Mouse (Mus musculus) limb, embryonic 15.5 days (tissue): ENCODE results near the gene Akr1b8. TPM values are rescaled to one million over a fixed set of nuclear protein-coding genes. Genes with fewer than 3 reads are reported as not detected.
"Not testable (repeated sequence)": the region's sequence is repeated elsewhere in the genome, so short reads cannot be mapped to it uniquely, and the experiment has no call there.

Experiments used
- ATAC-seq: fragments of 200-750 bp; cut with Nextera tagmentation; 2 replicates; pipeline ENCODE4 v1.8.0; 2017; ENCODE audit warnings: low read depth, moderate TSS enrichment; ENCODE audit not compliant: insufficient number of reproducible peaks, low FRiP score, low TSS enrichment
- H3K27ac ChIP-seq: fragments of 300-500 bp; sonication (generic); 2 replicates; pipeline ENCODE4 v1.5.1; 2015; ENCODE audit warnings: moderate library complexity, mild to moderate bottlenecking, inconsistent platforms
- H3K27me3 ChIP-seq: fragments of 300-500 bp; sonication (generic); 2 replicates; pipeline ENCODE4 v1.6.1; 2015; ENCODE audit warnings: inconsistent platforms
- H3K36me3 ChIP-seq: fragments of 300-500 bp; sonication (generic); 2 replicates; pipeline ENCODE4 v1.6.1; 2015; ENCODE audit warnings: inconsistent platforms
- H3K4me1 ChIP-seq: fragments of 300-500 bp; sonication (generic); 2 replicates; pipeline ENCODE4 v1.6.1; 2015; ENCODE audit warnings: inconsistent platforms
- H3K4me2 ChIP-seq: fragments of 300-500 bp; sonication (generic); 2 replicates; pipeline ENCODE4 v1.6.1; 2015; ENCODE audit warnings: mild to moderate bottlenecking, inconsistent platforms
- H3K4me3 ChIP-seq: fragments of 300-500 bp; sonication (generic); 2 replicates; pipeline ENCODE4 v1.5.1; 2015; ENCODE audit warnings: mild to moderate bottlenecking, inconsistent platforms
- H3K9ac ChIP-seq: fragments of 300-500 bp; sonication (generic); 2 replicates; pipeline ENCODE4 v1.6.1; 2015; ENCODE audit warnings: inconsistent platforms
- H3K9me3 ChIP-seq: fragments of 300-500 bp; sonication (generic); 2 replicates; pipeline ENCODE4 v1.6.1; 2016; ENCODE audit warnings: inconsistent platforms
- WGBS: fragments of 180-500 bp; shearing (Covaris S2); methylation state at CpG from one replicate; pipeline ENCODE4 v1.1.7; 2015; 5-methylcytosine and 5-hydroxymethylcytosine counted together
- polyA plus RNA-seq: library from polyadenylated mRNA; unstranded; fragments of >200 nt; fragmentation: Nextera tagmentation; extraction: Ambion mirVana; gene quantifications from 2 replicates; pipeline ENCODE4 v1.2.1, GENCODE M21; 2015

Akr1b8 gene
- polyA plus RNA-seq, 1 experiment from 2014 or later, result 5.7 TPM

- Histone ChIP-seq H3K27ac (no peak overlapping the region), H3K4me3 (no peak overlapping the region), H3K27me3 (no peaks in the 10 kb centered on the region), H3K9me3 (no peaks in the 10 kb centered on the region), H3K4me2 (no peak overlapping the region), H3K9ac (no peak overlapping the region), H3K4me1 (no peaks in the 10 kb centered on the region), H3K36me3 (no peaks in the 10 kb centered on the region)
- WGBS, result 85% methylated on average over 5 of the region's 5 CpGs
- no peak for ATAC-seq
These were observed 22.5 kb upstream of the Akr1b8 start for GRCm38 (mm10) chr6:34331379-34331778.

DNA sequence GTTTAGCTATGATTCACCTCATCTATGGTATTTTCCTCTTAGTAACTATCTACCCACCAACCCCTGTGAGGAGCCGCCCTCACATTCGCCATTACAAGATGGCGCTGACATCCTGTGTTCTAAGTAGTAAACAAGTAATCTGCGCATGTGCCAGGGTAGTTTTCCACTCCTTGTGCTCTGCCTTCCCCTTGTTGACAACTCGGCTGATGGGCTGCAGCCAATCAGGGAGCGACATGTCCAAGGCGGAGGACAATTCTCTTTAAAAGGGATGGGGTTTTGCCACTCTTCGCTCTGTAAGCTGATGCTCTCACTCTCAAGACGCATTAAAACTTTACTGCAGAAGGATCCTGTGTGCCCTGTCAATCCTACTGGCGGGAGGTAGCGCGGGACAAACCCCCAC, 22.1 kb upstream of the Akr1b8 start:
- not testable (repeated sequence) for H3K27ac ChIP-seq, H3K27me3 ChIP-seq, H3K9ac ChIP-seq, H3K4me2 ChIP-seq, H3K4me1 ChIP-seq, ATAC-seq, H3K36me3 ChIP-seq, H3K9me3 ChIP-seq, H3K4me3 ChIP-seq
- WGBS, result 80% methylated on average over 12 of the region's 12 CpGs

DNA sequence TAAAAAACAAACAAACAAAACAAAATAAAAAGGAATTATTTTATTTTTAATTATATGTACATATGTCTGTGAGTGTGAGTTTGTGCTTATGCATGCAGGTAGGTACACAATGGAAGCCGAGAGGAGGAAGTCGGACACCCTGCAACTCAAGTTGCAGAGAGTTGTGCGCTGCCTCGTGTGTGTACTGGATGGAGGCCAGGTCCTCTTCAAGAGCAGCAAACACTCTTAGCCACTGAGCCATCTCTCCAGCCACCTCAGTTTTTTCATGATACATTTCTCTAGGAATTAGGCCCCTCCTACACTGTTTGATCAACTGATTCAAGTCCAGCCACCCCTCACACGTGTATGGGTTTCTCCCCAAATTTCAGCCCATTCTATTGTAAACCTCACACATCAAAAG, 19.2 kb upstream of the Akr1b8 start:
- no peak overlapping the region for H3K4me3 ChIP-seq
- ATAC-seq, result no peak
- H3K9ac ChIP-seq, result no peak overlapping the region
- no peak overlapping the region for H3K4me2 ChIP-seq
- 82% methylated on average over 5 of the region's 5 CpGs for whole genome bisulfite sequencing
- no peaks in the 10 kb centered on the region for H3K4me1 ChIP-seq
- H3K27me3 ChIP-seq, result no peaks in the 10 kb centered on the region
- H3K36me3 ChIP-seq, result no peaks in the 10 kb centered on the region
- no peaks in the 10 kb centered on the region for H3K9me3 ChIP-seq
- no peak overlapping the region for H3K27ac ChIP-seq

DNA sequence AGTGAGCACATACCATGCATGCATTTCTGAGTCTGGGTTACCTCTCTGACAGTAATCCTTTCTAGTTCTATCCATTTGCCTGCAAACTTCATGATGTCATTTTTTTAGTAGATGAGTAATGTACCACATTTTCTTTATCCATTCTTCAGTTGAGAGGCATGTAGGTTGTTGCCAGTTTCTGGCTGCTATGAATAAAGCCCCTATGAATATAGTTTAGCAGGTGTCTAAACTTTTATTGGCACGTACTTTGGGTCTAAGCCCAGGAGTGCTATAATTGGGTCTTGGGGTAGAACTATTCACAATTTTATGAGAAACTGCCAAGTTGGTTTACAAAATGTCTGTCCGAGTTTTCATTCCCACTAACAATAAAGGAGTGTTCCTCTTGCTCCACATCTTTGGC, 16.1 kb upstream of the Akr1b8 start:
- no peaks in the 10 kb centered on the region for H3K27me3 ChIP-seq
- WGBS, result 50% methylated on average over 2 of the region's 2 CpGs

GRCm38 (mm10) chr6:34341991-34342390, 11.9 kb upstream of the Akr1b8 start:
- Histone ChIP-seq H3K36me3 (no peaks in the 10 kb centered on the region), H3K4me1 (peaks cover 9% of the 10 kb centered on the region; the same call in 1 of the 2 replicates), H3K9me3 (no peaks in the 10 kb centered on the region), H3K4me2 (no peak overlapping the region), H3K27me3 (no peaks in the 10 kb centered on the region), H3K27ac (no peak overlapping the region), H3K9ac (no peak overlapping the region), H3K4me3 (no peak overlapping the region)
- WGBS, result 57% methylated on average over 4 of the region's 4 CpGs
- ATAC-seq, result no peak

More for the DNA sequence above, 16.1 kb upstream of the Akr1b8 start:
- H3K4me2 ChIP-seq, result no peak overlapping the region
- no peaks in the 10 kb centered on the region for H3K9me3 ChIP-seq
- H3K4me1 ChIP-seq, result no peaks in the 10 kb centered on the region
- no peak overlapping the region for H3K4me3 ChIP-seq
- H3K9ac ChIP-seq, result no peak overlapping the region
- ATAC-seq, result no peak
- no peaks in the 10 kb centered on the region for H3K36me3 ChIP-seq
- H3K27ac ChIP-seq, result no peak overlapping the region

GRCm38 (mm10) chr6:34342476-34342875, 11.4 kb upstream of the Akr1b8 start:
- WGBS, result 68% methylated on average over 2 of the region's 2 CpGs
- no peak for ATAC-seq
- peaks cover 9% of the 10 kb centered on the region; the same call in 1 of the 2 replicates for H3K4me1 ChIP-seq
- H3K9me3 ChIP-seq, result no peaks in the 10 kb centered on the region
- no peak overlapping the region for H3K4me2 ChIP-seq
- H3K27ac ChIP-seq, result no peak overlapping the region
- H3K36me3 ChIP-seq, result no peaks in the 10 kb centered on the region
- H3K27me3 ChIP-seq, result no peaks in the 10 kb centered on the region
- no peak overlapping the region for H3K4me3 ChIP-seq
- H3K9ac ChIP-seq, result no peak overlapping the region

GRCm38 (mm10) chr6:34343426-34343825, 10.5 kb upstream of the Akr1b8 start:
- Histone ChIP-seq H3K4me1 (peaks cover 9% of the 10 kb centered on the region; the same call in 1 of the 2 replicates), H3K4me3 (no peak overlapping the region), H3K4me2 (no peak overlapping the region), H3K9me3 (no peaks in the 10 kb centered on the region), H3K27me3 (no peaks in the 10 kb centered on the region), H3K27ac (no peak overlapping the region), H3K36me3 (no peaks in the 10 kb centered on the region), H3K9ac (no peak overlapping the region)
- WGBS, result 72% methylated on average over 6 of the region's 6 CpGs
- ATAC-seq, result no peak

- no peak overlapping the region for H3K9ac ChIP-seq
- no peak overlapping the region for H3K27ac ChIP-seq
- no peak overlapping the region for H3K4me3 ChIP-seq
- WGBS, result 73% methylated on average over 10 of the region's 10 CpGs
- no peaks in the 10 kb centered on the region for H3K9me3 ChIP-seq
- H3K36me3 ChIP-seq, result no peaks in the 10 kb centered on the region
- ATAC-seq, result no peak
- peaks cover 9% of the 10 kb centered on the region; the same call in 1 of the 2 replicates for H3K4me1 ChIP-seq
- no peaks in the 10 kb centered on the region for H3K27me3 ChIP-seq
- H3K4me2 ChIP-seq, result no peak overlapping the region
These were observed 9.6 kb upstream of the Akr1b8 start for GRCm38 (mm10) chr6:34344135-34344850.

GRCm38 (mm10) chr6:34344935-34345334, 9.0 kb upstream of the Akr1b8 start:
- H3K27ac ChIP-seq, result no peak overlapping the region
- H3K9ac ChIP-seq, result no peak overlapping the region
- ATAC-seq, result no peak
- WGBS, result 28% methylated on average over 9 of the region's 9 CpGs
- no peaks in the 10 kb centered on the region for H3K27me3 ChIP-seq
- H3K4me3 ChIP-seq, result no peak overlapping the region
- H3K9me3 ChIP-seq, result no peaks in the 10 kb centered on the region
- H3K4me2 ChIP-seq, result no peak overlapping the region
- H3K36me3 ChIP-seq, result no peaks in the 10 kb centered on the region
- H3K4me1 ChIP-seq, result peaks cover 9% of the 10 kb centered on the region; the same call in 1 of the 2 replicates

DNA sequence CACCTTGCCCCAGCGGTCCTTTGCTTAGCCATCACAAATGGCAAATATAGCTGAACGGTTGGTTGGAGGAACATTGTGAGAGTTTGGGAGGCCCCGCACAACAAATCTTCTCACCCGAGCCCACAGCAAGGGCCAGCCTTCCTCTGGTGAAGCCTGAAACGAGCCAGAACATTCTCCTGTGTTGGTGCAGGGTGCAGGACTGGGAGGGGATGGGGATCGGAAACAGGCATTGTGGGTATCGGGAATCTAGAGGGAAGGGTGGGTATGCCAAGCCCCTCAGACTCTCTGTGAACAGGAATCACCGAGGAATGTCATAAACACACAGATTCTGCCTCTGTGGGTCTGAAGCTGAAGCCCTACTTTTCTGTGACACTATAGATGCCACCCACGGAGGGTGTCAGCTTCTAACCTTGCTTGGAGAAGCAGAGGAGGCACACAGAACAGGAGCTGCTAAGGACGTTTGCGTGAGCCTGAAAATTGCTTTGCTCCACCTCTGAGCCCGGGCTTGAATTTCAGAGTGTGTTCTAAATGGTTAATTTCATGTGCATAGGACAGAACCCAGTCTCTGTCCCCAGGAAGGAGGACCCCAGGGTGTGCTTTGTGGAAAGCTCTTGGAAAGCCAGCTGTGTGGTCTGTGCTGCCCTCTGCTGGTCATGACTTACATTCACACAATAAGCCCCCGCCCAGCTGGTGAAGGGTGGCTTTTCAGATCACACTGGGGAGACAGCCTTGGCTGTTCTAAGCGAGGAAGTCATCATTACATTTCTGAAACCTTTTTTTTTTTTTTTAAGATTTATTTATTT, 7.6 kb upstream of the Akr1b8 start:
- Histone ChIP-seq H3K27ac (no peak overlapping the region), H3K27me3 (no peaks in the 10 kb centered on the region), H3K4me2 (no peak overlapping the region), H3K9ac (no peak overlapping the region), H3K9me3 (no peaks in the 10 kb centered on the region), H3K4me1 (peaks cover 9% of the 10 kb centered on the region; the same call in 1 of the 2 replicates), H3K36me3 (no peaks in the 10 kb centered on the region), H3K4me3 (no peak overlapping the region)
- no peak for ATAC-seq
- 50% methylated on average over 14 of the region's 14 CpGs for WGBS

- 73% methylated on average over 12 of the region's 12 CpGs for WGBS
- Histone ChIP-seq H3K4me1 (peaks cover 19% of the 10 kb centered on the region), H3K4me2 (no peak overlapping the region), H3K27me3 (no peaks in the 10 kb centered on the region), H3K9me3 (no peaks in the 10 kb centered on the region), H3K27ac (no peak overlapping the region), H3K9ac (no peak overlapping the region), H3K36me3 (no peaks in the 10 kb centered on the region), H3K4me3 (no peak overlapping the region)
- ATAC-seq, result no peak
These were observed 3.8 kb upstream of the Akr1b8 start for GRCm38 (mm10) chr6:34350037-34350699.

- peaks cover 14% of the 10 kb centered on the region; the same call in 1 of the 2 replicates for H3K4me1 ChIP-seq
- not testable (repeated sequence) for H3K4me2 ChIP-seq, H3K27me3 ChIP-seq, H3K9me3 ChIP-seq, H3K36me3 ChIP-seq, H3K9ac ChIP-seq, ATAC-seq, H3K27ac ChIP-seq, H3K4me3 ChIP-seq
- 40% methylated on average over 10 of the region's 10 CpGs for WGBS
These were observed 2.4 kb upstream of the Akr1b8 start for GRCm38 (mm10) chr6:34351481-34351880.
